Mouse (Mus musculus): ENCODE results near the gene Gm27021. TPM values are rescaled to one million over a fixed set of nuclear protein-coding genes. Genes with fewer than 3 reads are reported as not detected.

The Gm27021 gene
- polyA plus RNA-seq, 1 experiment from 2014 or later, result 1.4 TPM

DNA sequence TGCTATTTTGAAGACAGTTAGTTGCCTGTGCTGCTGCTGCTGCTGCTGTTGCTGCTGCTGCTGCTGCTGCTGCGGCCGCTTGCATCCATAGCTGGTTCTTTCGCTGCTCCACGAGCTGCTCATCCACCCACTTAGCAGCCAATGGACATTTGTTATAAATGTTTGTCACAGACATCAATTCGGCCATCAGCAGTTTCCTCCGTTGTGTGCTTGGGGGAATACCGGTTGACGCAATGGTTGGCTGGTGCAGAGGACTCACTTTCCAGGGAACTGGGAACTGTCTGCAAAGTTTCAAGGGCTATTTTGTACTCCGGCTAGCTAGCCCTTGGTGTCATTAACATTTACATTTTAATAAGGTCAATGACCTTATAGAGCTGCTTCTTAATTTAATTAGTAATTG lies 36.3 kb upstream of the Gm27021 start:
- TF ChIP-seq CTCF (IDR thresholded peaks at IDR 0.05; ENCODE audit: low read depth) (no peak), EP300 (IDR thresholded peaks at IDR 0.05; ENCODE audit: low read depth) (no peak)
- H3K4me2 ChIP-seq (ENCODE audit: low read depth, low read length), result no peak overlapping the region
- ATAC-seq, result no peak
- WGBS (ENCODE audit: insufficient replicate concordance), result 67% methylated on average over 9 of the region's 9 CpGs
- DNase-seq, result no peak
- H3K4me1 ChIP-seq (ENCODE audit: insufficient read depth), result peaks cover 12% of the 10 kb centered on the region; the same call in 1 of the 2 replicates
- H3K36me3 ChIP-seq (replicated peaks; ENCODE audit: insufficient read depth, low read length), result no peaks in the 10 kb centered on the region
- no peak overlapping the region for H3K4me3 ChIP-seq (ENCODE audit: low read depth, low read length)
- H3K27me3 ChIP-seq (ENCODE audit: insufficient read depth, low read length), result no peaks in the 10 kb centered on the region
- no peak overlapping the region for H3K9ac ChIP-seq (replicated peaks)
- H3K9me3 ChIP-seq (ENCODE audit: low read length), result no peaks in the 10 kb centered on the region
- H3K27ac ChIP-seq (ENCODE audit: low read depth), result no peak overlapping the region

DNA sequence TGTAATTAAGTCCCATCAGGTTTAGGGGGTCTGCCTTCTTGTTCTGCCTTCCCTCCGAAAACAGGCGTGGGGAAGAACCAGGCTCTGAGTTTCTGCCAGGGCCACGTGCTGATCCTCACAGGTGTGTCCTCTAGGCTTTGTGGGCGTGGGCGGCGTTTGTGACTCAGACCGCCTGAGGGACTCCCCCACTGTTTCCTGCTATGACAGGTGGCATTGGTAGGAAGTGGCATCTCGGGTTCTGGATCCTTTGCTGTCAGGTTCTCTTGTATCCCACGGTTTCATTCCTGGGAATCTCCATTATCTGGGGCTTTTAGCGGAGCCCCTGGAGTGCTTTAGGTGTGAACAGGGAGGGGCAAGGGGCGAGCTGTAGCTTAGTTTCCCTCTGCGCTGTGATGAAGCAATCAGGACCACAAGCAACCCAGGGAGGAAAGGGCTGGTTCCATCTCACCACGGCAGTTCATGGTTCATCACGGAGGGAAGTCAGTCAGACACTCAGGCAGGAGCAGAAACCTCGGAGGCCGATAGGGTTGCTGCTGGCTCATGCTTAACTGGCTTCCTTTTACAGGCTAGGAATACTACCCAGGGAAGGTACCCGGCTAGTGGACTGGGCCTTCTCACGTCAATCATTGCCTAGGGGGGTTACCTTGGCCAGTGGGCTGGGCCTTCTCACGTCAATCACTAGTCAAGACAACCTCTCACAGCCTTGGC lies 34.0 kb upstream of the Gm27021 start:
- Histone ChIP-seq H3K36me3 (replicated peaks; ENCODE audit: insufficient read depth, low read length) (no peaks in the 10 kb centered on the region), H3K9me3 (ENCODE audit: low read length) (no peaks in the 10 kb centered on the region), H3K4me2 (ENCODE audit: low read depth, low read length) (0 out of 2 replicates have a peak overlapping the region, but pooled peaks have one; percentile 6), H3K4me3 (ENCODE audit: low read depth, low read length) (no peak overlapping the region), H3K27ac (ENCODE audit: low read depth) (no peak overlapping the region), H3K9ac (replicated peaks) (no peak overlapping the region), H3K27me3 (ENCODE audit: insufficient read depth, low read length) (no peaks in the 10 kb centered on the region), H3K4me1 (ENCODE audit: insufficient read depth) (peaks cover 12% of the 10 kb centered on the region)
- 28% methylated on average over 19 of the region's 19 CpGs for WGBS (ENCODE audit: insufficient replicate concordance)
- TF ChIP-seq EP300 (IDR thresholded peaks at IDR 0.05; ENCODE audit: low read depth) (no peak), CTCF (IDR thresholded peaks at IDR 0.05; ENCODE audit: low read depth) (no peak)
- DNase-seq (no peak), ATAC-seq (0 out of 2 replicates have a peak, but pooled peaks have one; percentile 13)

DNA sequence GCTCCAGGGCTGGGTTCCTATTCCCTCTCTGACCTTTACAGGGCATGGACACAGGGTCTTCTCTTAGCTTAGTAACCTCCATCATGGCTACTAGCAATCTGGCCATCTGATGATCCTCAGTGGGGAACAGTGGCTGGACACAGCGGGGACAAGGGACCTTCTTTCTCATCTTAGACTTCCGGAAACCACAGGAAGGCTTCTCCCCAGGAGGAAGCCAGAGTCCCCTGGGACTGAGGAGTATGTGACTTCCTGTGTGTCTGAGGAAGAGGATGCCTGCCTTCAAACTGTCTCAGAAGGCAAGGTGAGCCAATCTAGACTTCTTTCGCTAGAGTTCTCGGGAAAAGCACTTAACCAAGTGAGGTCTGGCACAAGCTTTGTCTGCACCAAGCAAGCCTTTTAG lies 32.2 kb upstream of the Gm27021 start:
- Histone ChIP-seq H3K9ac (replicated peaks) (no peak overlapping the region), H3K4me3 (ENCODE audit: low read depth, low read length) (no peak overlapping the region), H3K9me3 (ENCODE audit: low read length) (no peaks in the 10 kb centered on the region), H3K4me2 (ENCODE audit: low read depth, low read length) (no peak overlapping the region), H3K4me1 (ENCODE audit: insufficient read depth) (peaks cover 12% of the 10 kb centered on the region), H3K27ac (ENCODE audit: low read depth) (peak overlapping the region; percentile 48; the same call in 1 of the 2 replicates), H3K36me3 (replicated peaks; ENCODE audit: insufficient read depth, low read length) (no peaks in the 10 kb centered on the region), H3K27me3 (ENCODE audit: insufficient read depth, low read length) (no peaks in the 10 kb centered on the region)
- ATAC-seq (no peak), DNase-seq (no peak)
- TF ChIP-seq CTCF (IDR thresholded peaks at IDR 0.05; ENCODE audit: low read depth), result no peak
- TF ChIP-seq EP300 (IDR thresholded peaks at IDR 0.05; ENCODE audit: low read depth), result no peak
- 43% methylated on average over 4 of the region's 4 CpGs for WGBS (ENCODE audit: insufficient replicate concordance)

DNA sequence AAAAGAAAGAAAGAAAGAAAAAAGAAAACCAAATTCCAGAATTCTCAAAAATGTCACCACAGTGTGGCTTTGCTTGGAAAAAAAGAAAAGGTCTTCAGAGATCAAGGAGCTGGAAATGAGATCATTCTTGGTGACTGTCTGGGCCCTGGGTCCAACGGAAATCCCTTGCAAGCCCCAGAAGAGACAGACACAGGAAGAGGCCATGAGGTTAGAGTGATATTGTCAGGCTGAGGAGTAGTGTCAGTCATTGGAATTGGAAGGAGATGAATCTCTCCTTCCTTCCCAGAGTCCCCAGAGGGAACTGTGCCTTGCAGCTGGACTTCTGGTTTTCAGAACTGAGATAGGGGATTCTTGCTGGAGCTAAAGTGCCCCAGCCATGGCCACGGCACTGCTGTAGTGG lies 31.7 kb upstream of the Gm27021 start:
- Histone ChIP-seq H3K9ac (replicated peaks) (no peak overlapping the region), H3K9me3 (ENCODE audit: low read length) (no peaks in the 10 kb centered on the region), H3K36me3 (replicated peaks; ENCODE audit: insufficient read depth, low read length) (no peaks in the 10 kb centered on the region), H3K27ac (ENCODE audit: low read depth) (peak overlapping the region; percentile 48; the same call in 1 of the 2 replicates), H3K4me3 (ENCODE audit: low read depth, low read length) (no peak overlapping the region), H3K4me2 (ENCODE audit: low read depth, low read length) (no peak overlapping the region), H3K4me1 (ENCODE audit: insufficient read depth) (peaks cover 12% of the 10 kb centered on the region), H3K27me3 (ENCODE audit: insufficient read depth, low read length) (no peaks in the 10 kb centered on the region)
- 0 out of 2 replicates have a peak, but pooled peaks have one; percentile 15 for ATAC-seq
- WGBS (ENCODE audit: insufficient replicate concordance), result 41% methylated on average over 2 of the region's 2 CpGs
- DNase-seq, result no peak
- TF ChIP-seq EP300 (IDR thresholded peaks at IDR 0.05; ENCODE audit: low read depth), result no peak

DNA sequence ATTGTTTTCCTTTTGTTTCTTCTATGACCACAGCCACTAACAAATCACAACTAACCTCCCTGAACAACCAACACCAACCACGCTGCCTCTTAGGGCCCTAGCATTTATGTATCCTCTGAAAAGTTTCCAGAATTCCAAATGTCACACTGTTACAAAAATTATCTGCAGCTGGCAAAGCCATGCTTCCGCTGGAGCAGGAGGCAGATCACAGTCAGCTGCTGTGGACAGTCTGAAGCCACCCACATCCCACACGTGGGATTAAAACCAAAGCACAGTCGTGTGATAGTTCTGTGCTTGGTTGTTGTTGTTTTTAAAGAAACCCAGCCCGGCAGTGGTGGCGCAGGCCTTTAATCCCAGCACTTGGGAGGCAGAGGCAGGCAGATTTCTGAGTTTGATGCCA lies 31.2 kb upstream of the Gm27021 start:
- no peaks in the 10 kb centered on the region for H3K9me3 ChIP-seq (ENCODE audit: low read length)
- no peak overlapping the region for H3K4me3 ChIP-seq (ENCODE audit: low read depth, low read length)
- H3K4me1 ChIP-seq (ENCODE audit: insufficient read depth), result peaks cover 12% of the 10 kb centered on the region
- H3K27ac ChIP-seq (ENCODE audit: low read depth), result no peak overlapping the region; the same call in 1 of the 2 replicates
- no peak overlapping the region for H3K4me2 ChIP-seq (ENCODE audit: low read depth, low read length)
- TF ChIP-seq CTCF (IDR thresholded peaks at IDR 0.05; ENCODE audit: low read depth) (no peak), EP300 (IDR thresholded peaks at IDR 0.05; ENCODE audit: low read depth) (no peak)
- DNase-seq, result no peak
- no peaks in the 10 kb centered on the region for H3K36me3 ChIP-seq (replicated peaks; ENCODE audit: insufficient read depth, low read length)
- ATAC-seq, result no peak
- no peak overlapping the region for H3K9ac ChIP-seq (replicated peaks)
- 60% methylated on average over 6 of the region's 6 CpGs for WGBS (ENCODE audit: insufficient replicate concordance)
- no peaks in the 10 kb centered on the region for H3K27me3 ChIP-seq (ENCODE audit: insufficient read depth, low read length)

DNA sequence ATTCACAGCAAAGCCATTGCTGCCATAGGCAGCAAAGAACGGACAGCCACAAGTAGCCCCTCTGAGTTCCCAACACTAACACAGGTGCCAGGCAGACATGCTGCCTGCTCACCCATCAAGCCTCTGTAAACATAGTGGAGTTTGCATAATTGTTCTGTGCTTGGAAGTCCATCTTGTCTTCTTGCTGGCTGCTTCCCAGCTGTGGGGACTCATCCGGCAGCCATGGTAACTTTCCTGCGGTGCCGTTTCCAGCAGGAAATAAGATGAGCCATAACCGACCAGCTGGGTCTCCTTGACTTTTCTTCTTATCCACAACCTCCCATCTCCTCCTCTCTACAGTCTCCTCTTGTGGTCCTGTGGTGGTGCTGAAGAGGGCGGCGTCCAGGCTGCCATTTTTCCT lies 30.5 kb upstream of the Gm27021 start:
- H3K36me3 ChIP-seq (replicated peaks; ENCODE audit: insufficient read depth, low read length), result no peaks in the 10 kb centered on the region
- no peak overlapping the region for H3K9ac ChIP-seq (replicated peaks)
- H3K4me1 ChIP-seq (ENCODE audit: insufficient read depth), result peaks cover 16% of the 10 kb centered on the region
- ATAC-seq (no peak), DNase-seq (no peak)
- no peak overlapping the region for H3K4me2 ChIP-seq (ENCODE audit: low read depth, low read length)
- no peaks in the 10 kb centered on the region for H3K27me3 ChIP-seq (ENCODE audit: insufficient read depth, low read length)
- no peak overlapping the region for H3K27ac ChIP-seq (ENCODE audit: low read depth)
- WGBS (ENCODE audit: insufficient replicate concordance), result 70% methylated on average over 7 of the region's 7 CpGs
- H3K4me3 ChIP-seq (ENCODE audit: low read depth, low read length), result no peak overlapping the region
- TF ChIP-seq EP300 (IDR thresholded peaks at IDR 0.05; ENCODE audit: low read depth), result no peak
- TF ChIP-seq CTCF (IDR thresholded peaks at IDR 0.05; ENCODE audit: low read depth), result no peak
- H3K9me3 ChIP-seq (ENCODE audit: low read length), result no peaks in the 10 kb centered on the region
